In genomic region chr11:77872236-77872635, GRCm38 (mm10) we compare ENCODE assay signal across 8 mouse cellular contexts. TPM values are rescaled to one million over a fixed set of nuclear protein-coding genes. Genes with fewer than 3 reads are reported as not detected.
DNase-seq lines count a peak whose midpoint lies in the region; ATAC-seq and TF ChIP-seq lines count a peak whose summit lies in the region.

No protein-coding gene starts in this region.

- peak; percentile 39 to 62 for DNase-seq in left cerebral cortex, adult 2 months (ENCODE audit: extremely low spot score in 1 of 2, low spot score in 2 of 2)
- DNase-seq in left cerebral cortex, adult 11 months (ENCODE audit: low spot score): no peak
- DNase-seq in embryo, embryonic 11 days: peak; percentile 50
- DNase-seq in layer of hippocampus, adult 8-10 months (ENCODE audit: low spot score in 2 of 2): peak; percentile 80 to 86
- DNase-seq in gastrocnemius, adult 18-20 months (ENCODE audit: low spot score): no peak
- DNase-seq in kidney, adult 18-20 months: no peak
- no peak for DNase-seq in urinary bladder, postnatal 36 days (ENCODE audit: low spot score in 2 of 2)

- H3K36me3 ChIP-seq in neural tube, embryonic 15.5 days: no peaks in the 10 kb centered on the region

- 0 out of 2 replicates have a peak, but pooled peaks cover 3% of the 10 kb centered on the region for H3K27me3 ChIP-seq in neural tube, embryonic 15.5 days (replicated peaks)

- peaks cover 72% of the 10 kb centered on the region for H3K4me1 ChIP-seq in neural tube, embryonic 15.5 days

- WGBS in neural tube, embryonic 15.5 days: 2% methylated on average over 11 of the region's 11 CpGs

- H3K27ac ChIP-seq in left cerebral cortex, adult 2 months: peak overlapping the region; percentile 87
- peak overlapping the region; percentile 75 for H3K27ac ChIP-seq in neural tube, embryonic 15.5 days (replicated peaks)

- ATAC-seq in neural tube, embryonic 15.5 days (ENCODE audit: low FRiP score): 0 out of 2 replicates have a peak, but pooled peaks have one; percentile 36

- H3K4me2 ChIP-seq in neural tube, embryonic 15.5 days: peak overlapping the region; percentile 40

- intact Hi-C loops in left cerebral cortex, adult 2 months (cut with DNase I): no loop called here

- 0 out of 2 replicates have a peak overlapping the region, but pooled peaks have one; percentile 21 for H3K9ac ChIP-seq in neural tube, embryonic 15.5 days (replicated peaks)

- no peak; the same call in none of the 2 replicates for TF ChIP-seq CTCF in left cerebral cortex, adult 2 months (IDR thresholded peaks at IDR 0.05)

- no peak overlapping the region for H3K4me3 ChIP-seq in left cerebral cortex, adult 2 months
- no peak overlapping the region for H3K4me3 ChIP-seq in neural tube, embryonic 15.5 days (replicated peaks)

- no peaks in the 10 kb centered on the region for H3K9me3 ChIP-seq in neural tube, embryonic 15.5 days (replicated peaks)

RNA-seq across cellular contexts. Expression of gene Pipox, which starts 21.7 kb away (rescaled TPM):
- total RNA-seq in left cerebral cortex, adult 2 months (2021): 1 to 10 TPM in 1 of 2 experiments, under 1 TPM in 1; 0.70 to 1.3 TPM
- 1 to 10 TPM; 1.8 to 3.4 (median 2.4) TPM for total RNA-seq in layer of hippocampus, adult 8-10 months (2022)
- 5.4 and 5.5 TPM in 2 replicates for polyA plus RNA-seq in neural tube, embryonic 15.5 days (2015; fragmentation: Nextera tagmentation; extraction: Ambion mirVana)
- total RNA-seq in gastrocnemius, adult 18-20 months (2021): not detected

RNA-seq across cellular contexts. Expression of gene Sez6, which starts 58.4 kb away (rescaled TPM):
- total RNA-seq in left cerebral cortex, adult 2 months (2021): 100 to 1,000 TPM; 127 to 157 TPM
- 100 to 1,000 TPM; 139 to 164 (median 153) TPM for total RNA-seq in layer of hippocampus, adult 8-10 months (2022)
- 101 and 123 TPM in 2 replicates for polyA plus RNA-seq in neural tube, embryonic 15.5 days (2015; fragmentation: Nextera tagmentation; extraction: Ambion mirVana)
- total RNA-seq in gastrocnemius, adult 18-20 months (2021): under 1 TPM; 0.12 to 0.16 TPM

Comparison
In these comparisons a context has a peak if more than half of its experiments do, and no peak if none do; other contexts are left out.
1. DNase-seq: peak in left cerebral cortex, adult 2 months (2 of 2), embryo, embryonic 11 days (single experiment) and layer of hippocampus, adult 8-10 months (2 of 2); none in left cerebral cortex, adult 11 months (single experiment), gastrocnemius, adult 18-20 months (single experiment), kidney, adult 18-20 months (single experiment) and urinary bladder, postnatal 36 days (0 of 2).
2. RNA of gene Sez6, which starts 58.4 kb away (total RNA-seq): 139 to 164 TPM in layer of hippocampus, adult 8-10 months and 127 to 157 TPM in left cerebral cortex, adult 2 months; 0.12 to 0.16 TPM in gastrocnemius, adult 18-20 months; every median in the first group is over 100 times any median in the second.